In the genomic region with DNA sequence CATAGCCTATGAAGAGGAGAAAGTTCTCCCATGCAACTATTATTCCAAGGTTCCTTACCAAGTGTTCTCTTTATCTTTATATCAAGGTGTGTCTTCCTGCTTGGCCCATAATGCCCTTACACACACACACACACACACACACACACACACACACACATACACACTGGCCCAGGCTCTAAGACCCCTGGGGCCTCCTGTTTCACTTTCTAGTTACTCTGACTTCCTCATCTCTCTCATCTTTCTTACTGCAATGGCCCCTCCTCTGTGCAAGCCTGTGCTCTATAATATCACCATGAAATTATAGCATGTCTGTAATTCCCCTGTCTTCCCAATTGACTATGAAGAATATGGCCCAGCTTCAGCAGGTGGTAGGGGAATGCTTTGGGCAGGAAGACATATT, we compare ENCODE assay signal across 28 mouse cellular contexts. TPM values are rescaled to one million over a fixed set of nuclear protein-coding genes. Genes with fewer than 3 reads are reported as not detected.
"Had no signal": no experiment of that assay in that cellular context is flagged by ENCODE, and none has a peak within 500 bp of the region (broad histone marks: within the 10 kb centered on the region; RNA-seq: fewer than 3 reads in every experiment).

No protein-coding gene starts in this region.

- H3K4me2 ChIP-seq: heart, embryonic 11.5 days; heart, embryonic 13.5 days; heart, embryonic 15.5 days; hindbrain, embryonic 13.5 days; hindbrain, embryonic 15.5 days; limb, embryonic 12.5 days; liver, embryonic 11.5 days; liver, embryonic 13.5 days; liver, embryonic 15.5 days had no signal

- H3K36me3 ChIP-seq: heart, embryonic 13.5 days; heart, embryonic 15.5 days; hindbrain, embryonic 13.5 days; hindbrain, embryonic 15.5 days; limb, embryonic 10.5 days; limb, embryonic 12.5 days; liver, embryonic 13.5 days; liver, embryonic 15.5 days had no signal

- H3K27me3 ChIP-seq: heart, embryonic 13.5 days; heart, embryonic 15.5 days; hindbrain, embryonic 13.5 days; hindbrain, embryonic 15.5 days; limb, embryonic 12.5 days; liver, embryonic 13.5 days; liver, embryonic 15.5 days had no signal

- H3K9ac ChIP-seq: heart, embryonic 13.5 days; heart, embryonic 15.5 days; hindbrain, embryonic 13.5 days; hindbrain, embryonic 15.5 days; limb, embryonic 12.5 days; liver, embryonic 13.5 days; liver, embryonic 15.5 days had no signal

- H3K9me3 ChIP-seq: heart, embryonic 13.5 days; heart, embryonic 15.5 days; hindbrain, embryonic 13.5 days; hindbrain, embryonic 15.5 days; limb, embryonic 10.5 days; limb, embryonic 12.5 days; liver, embryonic 13.5 days; liver, embryonic 15.5 days had no signal

- H3K4me1 ChIP-seq: heart, embryonic 13.5 days; heart, embryonic 15.5 days; hindbrain, embryonic 13.5 days; liver, embryonic 13.5 days; liver, embryonic 15.5 days had no signal

- DNase-seq: gastrocnemius, adult 2 months; gastrocnemius, postnatal 10 days; gastrocnemius, postnatal 25 days; heart, adult 2 months; heart, postnatal 14 days; heart, postnatal 36 days; kidney, adult 18-20 months; kidney, adult 8-10 months; kidney, postnatal 10 days; kidney, postnatal 25 days; kidney, postnatal 4 days; layer of hippocampus, adult 9-11 months; layer of hippocampus, postnatal 36 days; liver; liver, embryonic 13.5 days had no signal

- H3K4me3 ChIP-seq: gastrocnemius, adult 2 months; heart, adult 2 months; heart, embryonic 13.5 days; heart, embryonic 15.5 days; hindbrain, embryonic 13.5 days; hindbrain, embryonic 15.5 days; limb, embryonic 10.5 days; limb, embryonic 12.5 days; liver, embryonic 13.5 days; liver, embryonic 15.5 days had no signal

- H3K27ac ChIP-seq: gastrocnemius, adult 2 months; heart, adult 2 months; heart, embryonic 13.5 days; heart, embryonic 15.5 days; hindbrain, embryonic 13.5 days; hindbrain, embryonic 15.5 days; hindbrain, postnatal 0 days; limb, embryonic 10.5 days; limb, embryonic 12.5 days; liver, embryonic 13.5 days; liver, embryonic 15.5 days had no signal

- ATAC-seq: hindbrain, postnatal 0 days had no signal

RNA-seq across cellular contexts. Expression of gene Atp10b, which starts 49.7 kb away (rescaled TPM):
- total RNA-seq: gastrocnemius, adult 2 months; gastrocnemius, postnatal 25 days; granulocyte monocyte progenitor cell, adult 5-6 weeks; heart, adult 2 months; heart, postnatal 36 days; hematopoietic stem cell, adult 5-6 weeks had no signal
- polyA plus RNA-seq: heart, embryonic 11.5 days; heart, embryonic 15.5 days; heart, postnatal 0 days; liver, embryonic 11.5 days; liver, embryonic 13.5 days had no signal
